Mouse (Mus musculus): ENCODE measurements around the gene Itpr1. TPM values are rescaled to one million over a fixed set of nuclear protein-coding genes. Genes with fewer than 3 reads are reported as not detected.

Itpr1 gene
- polyA plus RNA-seq, 1 experiment from 2014 or later = 16.6 TPM

DNA sequence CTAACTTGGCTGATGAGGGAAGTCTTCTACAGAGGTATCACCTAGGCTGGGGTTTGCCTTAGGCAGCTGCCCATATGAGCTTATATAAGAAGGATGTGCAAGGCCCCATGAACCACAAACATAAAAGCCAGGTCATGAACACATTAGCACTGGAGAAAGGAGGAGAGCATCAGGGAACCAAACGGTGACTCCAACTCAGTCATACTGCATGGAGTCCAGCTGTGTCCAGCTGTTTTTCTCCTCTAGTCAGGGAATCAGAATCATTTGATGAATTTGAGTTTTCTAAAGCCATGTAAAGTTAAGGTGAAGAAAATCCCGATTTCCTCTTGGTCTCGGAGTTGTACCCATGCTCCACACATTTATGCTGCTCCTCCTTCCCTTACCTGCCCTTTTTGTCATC is 69.7 kb downstream of the Itpr1 start:
- WGBS = 89% methylated on average over 3 of the region's 3 CpGs
- H3K36me3 ChIP-seq (ENCODE audit: control insufficient read depth, insufficient read depth, low read length) = no peaks in the 10 kb centered on the region
- 0 out of 4 replicates have a peak overlapping the region, but pooled peaks of 1 of the 2 experiments have one; percentile 17 for H3K27ac ChIP-seq (replicated peaks in 1 of 2; ENCODE audit: control insufficient read depth in 1 of 2, insufficient read depth in 1 of 2, low read depth in 2 of 2, low read length in 2 of 2)
- H3K4me2 ChIP-seq (ENCODE audit: low read length) = no peak overlapping the region
- ATAC-seq (ENCODE audit: insufficient number of reproducible peaks, insufficient read depth, low FRiP score, low read depth) = no peak
- H3K4me3 ChIP-seq (ENCODE audit: control insufficient read depth in 1 of 2, insufficient read depth in 1 of 2, low read depth in 1 of 2, low read length in 2 of 2) = no peak overlapping the region
- peaks cover 3 to 25% of the 10 kb centered on the region in 2 experiments for H3K4me1 ChIP-seq (ENCODE audit: control insufficient read depth in 2 of 2, insufficient read depth in 2 of 2, low read length in 2 of 2)
- no peaks in the 10 kb centered on the region for H3K27me3 ChIP-seq (ENCODE audit: control insufficient read depth, insufficient read depth, low read length)
- H3K9ac ChIP-seq (ENCODE audit: low read length) = no peak overlapping the region
- H3K9me3 ChIP-seq (ENCODE audit: control insufficient read depth, low read length) = no peaks in the 10 kb centered on the region

DNA sequence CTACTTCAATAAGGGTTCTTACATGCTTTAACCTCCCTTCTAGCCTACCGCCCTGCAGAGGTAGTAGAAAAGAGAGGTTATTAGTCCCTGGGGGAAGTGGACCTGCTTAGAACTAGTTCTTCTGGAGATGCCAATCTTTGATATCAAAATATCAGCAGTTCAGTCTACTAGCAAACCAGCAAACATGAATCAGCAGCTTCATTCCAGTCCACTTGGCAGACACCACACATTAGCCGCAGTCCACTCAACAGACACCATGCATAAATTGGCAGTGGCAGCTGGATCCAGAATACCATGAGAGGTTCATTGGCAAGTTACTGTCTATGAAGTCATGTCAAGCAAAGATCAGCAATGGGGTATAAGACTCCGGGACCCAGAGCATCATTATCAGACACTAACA is 71.8 kb downstream of the Itpr1 start:
- ATAC-seq (ENCODE audit: insufficient number of reproducible peaks, insufficient read depth, low FRiP score, low read depth) = no peak
- whole genome bisulfite sequencing = 92% methylated on average over 3 of the region's 3 CpGs
- no peak overlapping the region for H3K27ac ChIP-seq (replicated peaks in 1 of 2; ENCODE audit: control insufficient read depth in 1 of 2, insufficient read depth in 1 of 2, low read depth in 2 of 2, low read length in 2 of 2)

GRCm38 (mm10) chr6:108288979-108289378 is 76.1 kb downstream of the Itpr1 start:
- no peak overlapping the region for H3K27ac ChIP-seq (replicated peaks in 1 of 2; ENCODE audit: control insufficient read depth in 1 of 2, insufficient read depth in 1 of 2, low read depth in 2 of 2, low read length in 2 of 2)
- no peak for ATAC-seq (ENCODE audit: insufficient number of reproducible peaks, insufficient read depth, low FRiP score, low read depth)

More for the DNA sequence above, 71.8 kb downstream of the Itpr1 start:
- Histone ChIP-seq H3K4me1 (ENCODE audit: control insufficient read depth in 2 of 2, insufficient read depth in 2 of 2, low read length in 2 of 2) (peaks cover 3 to 14% of the 10 kb centered on the region in 2 experiments), H3K27me3 (ENCODE audit: control insufficient read depth, insufficient read depth, low read length) (no peaks in the 10 kb centered on the region), H3K36me3 (ENCODE audit: control insufficient read depth, insufficient read depth, low read length) (no peaks in the 10 kb centered on the region), H3K4me2 (ENCODE audit: low read length) (no peak overlapping the region), H3K9me3 (ENCODE audit: control insufficient read depth, low read length) (no peaks in the 10 kb centered on the region), H3K9ac (ENCODE audit: low read length) (no peak overlapping the region), H3K4me3 (ENCODE audit: control insufficient read depth in 1 of 2, insufficient read depth in 1 of 2, low read depth in 1 of 2, low read length in 2 of 2) (no peak overlapping the region)

DNA sequence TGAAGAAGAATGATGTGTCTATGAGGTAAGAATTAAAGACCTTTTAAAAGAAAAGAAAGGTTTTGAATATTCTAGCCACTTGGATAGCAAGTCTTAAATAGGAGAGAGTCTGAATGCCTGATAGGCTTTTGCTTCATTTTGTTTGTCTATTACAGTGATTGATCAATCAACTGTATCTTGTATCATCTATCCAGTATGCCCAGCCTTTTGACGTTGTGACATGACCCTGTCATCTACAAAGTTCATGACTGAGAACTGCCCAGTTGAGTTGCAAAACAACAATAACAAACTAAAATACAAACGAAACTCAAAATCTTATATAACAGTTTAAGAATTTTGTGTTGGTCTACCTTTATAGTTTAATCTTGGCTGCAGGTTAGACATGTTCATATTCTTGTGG is 78.1 kb downstream of the Itpr1 start:
- Histone ChIP-seq H3K4me1 (ENCODE audit: control insufficient read depth in 2 of 2, insufficient read depth in 2 of 2, low read length in 2 of 2) (peaks cover 3 to 20% of the 10 kb centered on the region in 2 experiments; a peak in 3 of 4 replicates), H3K4me2 (ENCODE audit: low read length) (no peak overlapping the region), H3K9me3 (ENCODE audit: control insufficient read depth, low read length) (no peaks in the 10 kb centered on the region), H3K27me3 (ENCODE audit: control insufficient read depth, insufficient read depth, low read length) (no peaks in the 10 kb centered on the region), H3K27ac (replicated peaks in 1 of 2; ENCODE audit: control insufficient read depth in 1 of 2, insufficient read depth in 1 of 2, low read depth in 2 of 2, low read length in 2 of 2) (no peak overlapping the region), H3K36me3 (ENCODE audit: control insufficient read depth, insufficient read depth, low read length) (no peaks in the 10 kb centered on the region), H3K4me3 (ENCODE audit: control insufficient read depth in 1 of 2, insufficient read depth in 1 of 2, low read depth in 1 of 2, low read length in 2 of 2) (no peak overlapping the region), H3K9ac (ENCODE audit: low read length) (no peak overlapping the region)
- no peak for ATAC-seq (ENCODE audit: insufficient number of reproducible peaks, insufficient read depth, low FRiP score, low read depth)
- WGBS = 85% methylated on average over 2 of the region's 2 CpGs

More at GRCm38 (mm10) chr6:108288979-108289378, 76.1 kb downstream of the Itpr1 start:
- no peak overlapping the region for H3K4me2 ChIP-seq (ENCODE audit: low read length)
- H3K4me1 ChIP-seq (ENCODE audit: control insufficient read depth in 2 of 2, insufficient read depth in 2 of 2, low read length in 2 of 2) = peaks cover 3 to 8% of the 10 kb centered on the region in 2 experiments; a peak in 3 of 4 replicates
- no peaks in the 10 kb centered on the region for H3K36me3 ChIP-seq (ENCODE audit: control insufficient read depth, insufficient read depth, low read length)
- WGBS = 46% methylated on average over 3 of the region's 3 CpGs
- H3K9ac ChIP-seq (ENCODE audit: low read length) = no peak overlapping the region
- no peak overlapping the region for H3K4me3 ChIP-seq (ENCODE audit: control insufficient read depth in 1 of 2, insufficient read depth in 1 of 2, low read depth in 1 of 2, low read length in 2 of 2)
- H3K9me3 ChIP-seq (ENCODE audit: control insufficient read depth, low read length) = no peaks in the 10 kb centered on the region
- no peaks in the 10 kb centered on the region for H3K27me3 ChIP-seq (ENCODE audit: control insufficient read depth, insufficient read depth, low read length)

- Histone ChIP-seq H3K4me1 (ENCODE audit: control insufficient read depth in 2 of 2, insufficient read depth in 2 of 2, low read length in 2 of 2) (peaks cover 3 to 20% of the 10 kb centered on the region in 2 experiments; a peak in 3 of 4 replicates), H3K9me3 (ENCODE audit: control insufficient read depth, low read length) (no peaks in the 10 kb centered on the region), H3K4me2 (ENCODE audit: low read length) (no peak overlapping the region), H3K4me3 (ENCODE audit: control insufficient read depth in 1 of 2, insufficient read depth in 1 of 2, low read depth in 1 of 2, low read length in 2 of 2) (no peak overlapping the region), H3K27ac (replicated peaks in 1 of 2; ENCODE audit: control insufficient read depth in 1 of 2, insufficient read depth in 1 of 2, low read depth in 2 of 2, low read length in 2 of 2) (no peak overlapping the region), H3K36me3 (ENCODE audit: control insufficient read depth, insufficient read depth, low read length) (no peaks in the 10 kb centered on the region), H3K27me3 (ENCODE audit: control insufficient read depth, insufficient read depth, low read length) (no peaks in the 10 kb centered on the region), H3K9ac (ENCODE audit: low read length) (no peak overlapping the region)
- 84% methylated on average over 3 of the region's 3 CpGs for WGBS
- no peak for ATAC-seq (ENCODE audit: insufficient number of reproducible peaks, insufficient read depth, low FRiP score, low read depth)
Measured at GRCm38 (mm10) chr6:108291556-108291955, 78.7 kb downstream of the Itpr1 start.

GRCm38 (mm10) chr6:108301856-108302255 is 89.0 kb downstream of the Itpr1 start:
- WGBS = 82% methylated on average over 5 of the region's 5 CpGs
- no peak overlapping the region for H3K27ac ChIP-seq (replicated peaks in 1 of 2; ENCODE audit: control insufficient read depth in 1 of 2, insufficient read depth in 1 of 2, low read depth in 2 of 2, low read length in 2 of 2)

GRCm38 (mm10) chr6:108303619-108304567 is 91.0 kb downstream of the Itpr1 start:
- H3K36me3 ChIP-seq (ENCODE audit: control insufficient read depth, insufficient read depth, low read length) = no peaks in the 10 kb centered on the region
- no peak overlapping the region for H3K27ac ChIP-seq (replicated peaks in 1 of 2; ENCODE audit: control insufficient read depth in 1 of 2, insufficient read depth in 1 of 2, low read depth in 2 of 2, low read length in 2 of 2)
- no peaks in the 10 kb centered on the region for H3K9me3 ChIP-seq (ENCODE audit: control insufficient read depth, low read length)
- H3K4me1 ChIP-seq (ENCODE audit: control insufficient read depth in 2 of 2, insufficient read depth in 2 of 2, low read length in 2 of 2) = peaks cover 19 to 39% of the 10 kb centered on the region in 2 experiments
- no peak for ATAC-seq (ENCODE audit: insufficient number of reproducible peaks, insufficient read depth, low FRiP score, low read depth)
- no peaks in the 10 kb centered on the region for H3K27me3 ChIP-seq (ENCODE audit: control insufficient read depth, insufficient read depth, low read length)
- H3K4me2 ChIP-seq (ENCODE audit: low read length) = no peak overlapping the region
- WGBS = 82% methylated on average over 12 of the region's 12 CpGs
- H3K4me3 ChIP-seq (ENCODE audit: control insufficient read depth in 1 of 2, insufficient read depth in 1 of 2, low read depth in 1 of 2, low read length in 2 of 2) = no peak overlapping the region
- no peak overlapping the region for H3K9ac ChIP-seq (ENCODE audit: low read length)

More at GRCm38 (mm10) chr6:108301856-108302255, 89.0 kb downstream of the Itpr1 start:
- Histone ChIP-seq H3K4me2 (ENCODE audit: low read length) (no peak overlapping the region), H3K36me3 (ENCODE audit: control insufficient read depth, insufficient read depth, low read length) (no peaks in the 10 kb centered on the region), H3K4me3 (ENCODE audit: control insufficient read depth in 1 of 2, insufficient read depth in 1 of 2, low read depth in 1 of 2, low read length in 2 of 2) (no peak overlapping the region), H3K9ac (ENCODE audit: low read length) (no peak overlapping the region), H3K9me3 (ENCODE audit: control insufficient read depth, low read length) (no peaks in the 10 kb centered on the region), H3K4me1 (ENCODE audit: control insufficient read depth in 2 of 2, insufficient read depth in 2 of 2, low read length in 2 of 2) (peaks cover 18 to 35% of the 10 kb centered on the region in 2 experiments), H3K27me3 (ENCODE audit: control insufficient read depth, insufficient read depth, low read length) (no peaks in the 10 kb centered on the region)
- ATAC-seq (ENCODE audit: insufficient number of reproducible peaks, insufficient read depth, low FRiP score, low read depth) = no peak

Data from heart, embryonic 14.5 days (tissue).